Mouse (Mus musculus): ENCODE results near the gene Ganc. TPM values are rescaled to one million over a fixed set of nuclear protein-coding genes. Genes with fewer than 3 reads are reported as not detected.
A peak's percentile ranks its signal among the peaks of the same experiment; 100 is the strongest.

Ganc gene
- total RNA-seq, 2 experiments from 2014 or later, result 12.6 to 14.8 TPM

DNA sequence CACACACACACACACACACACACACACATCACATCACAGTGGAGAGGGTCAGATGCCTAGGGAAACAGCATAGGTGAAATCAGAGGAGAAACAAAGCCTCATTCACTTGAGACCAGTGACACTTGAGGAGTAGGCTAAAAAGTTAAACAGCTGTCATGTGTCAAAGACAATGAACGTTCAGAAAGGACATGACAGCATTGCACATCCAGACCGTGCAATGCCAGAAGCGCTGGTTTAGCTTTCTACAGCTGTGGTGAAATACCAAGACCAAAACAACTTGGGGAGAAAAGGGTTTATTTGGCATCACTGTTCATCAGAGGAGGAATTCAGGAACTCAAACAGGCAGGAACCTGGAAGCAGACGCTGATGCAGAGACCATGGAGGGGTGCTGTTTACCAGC lies 89.6 kb downstream of the Ganc start:
- DNase-seq (ENCODE audit: low spot score in 2 of 2), result no peak

DNA sequence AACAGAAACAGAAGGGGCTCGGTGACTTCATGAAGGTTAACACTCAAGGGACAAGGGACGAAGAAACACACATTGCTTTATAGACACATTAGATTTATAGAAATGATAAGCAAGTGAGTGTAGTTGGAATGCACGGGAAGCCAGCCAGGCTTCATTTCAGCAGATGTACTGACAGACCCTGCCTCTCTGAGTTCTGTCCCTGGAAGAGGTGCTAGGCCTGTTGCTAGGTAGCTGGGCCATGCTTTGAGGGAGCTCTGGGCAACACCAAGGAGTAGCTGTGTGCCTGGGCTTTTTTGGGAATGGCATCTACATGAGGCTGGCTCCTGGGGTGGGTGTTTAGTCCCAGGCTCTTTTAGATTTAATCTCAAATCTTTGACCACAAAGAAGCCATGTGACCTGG lies 92.8 kb downstream of the Ganc start:
- TF ChIP-seq CTCF (conservative IDR thresholded peaks at IDR 0.05), result no peak
- Histone ChIP-seq H3K27ac (peak overlapping the region; percentile 88), H3K4me3 (peak overlapping the region; percentile 34)
- peak; percentile 52 to 67 for DNase-seq (ENCODE audit: low spot score in 2 of 2)

More for the DNA sequence above, 89.6 kb downstream of the Ganc start:
- no peak overlapping the region for H3K27ac ChIP-seq
- no peak for TF ChIP-seq CTCF (conservative IDR thresholded peaks at IDR 0.05)
- no peak overlapping the region for H3K4me3 ChIP-seq

DNA sequence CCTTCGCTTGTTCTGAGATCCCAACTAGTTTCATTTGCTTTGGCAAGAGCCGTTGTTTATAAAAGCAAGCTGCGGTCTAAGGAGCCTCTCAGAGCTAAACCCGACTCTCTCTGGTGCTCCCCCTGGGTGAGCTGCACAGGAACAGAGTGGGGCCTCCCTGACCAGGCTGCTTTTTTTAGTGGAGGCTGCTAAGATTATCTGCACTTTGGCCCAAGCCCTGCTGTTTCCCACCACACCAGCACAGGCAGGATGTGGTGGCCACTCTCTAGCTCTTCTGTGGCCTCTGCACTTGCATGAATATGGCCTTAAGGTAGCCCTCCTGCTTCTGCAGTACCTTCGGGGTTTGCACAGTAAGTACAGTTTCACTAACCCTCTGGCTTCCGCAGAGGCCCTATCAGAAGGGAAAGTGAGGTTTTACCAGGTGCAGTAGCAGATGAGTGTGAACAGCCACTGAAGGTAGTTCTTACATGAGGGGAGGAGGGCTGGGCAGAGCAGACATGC lies 96.3 kb downstream of the Ganc start:
- DNase-seq (ENCODE audit: low spot score in 2 of 2), result no peak
- Histone ChIP-seq H3K27ac (peak overlapping the region; percentile 49), H3K4me3 (no peak overlapping the region; the same call in 1 of the 2 replicates)
- TF ChIP-seq CTCF (conservative IDR thresholded peaks at IDR 0.05), result no peak

DNA sequence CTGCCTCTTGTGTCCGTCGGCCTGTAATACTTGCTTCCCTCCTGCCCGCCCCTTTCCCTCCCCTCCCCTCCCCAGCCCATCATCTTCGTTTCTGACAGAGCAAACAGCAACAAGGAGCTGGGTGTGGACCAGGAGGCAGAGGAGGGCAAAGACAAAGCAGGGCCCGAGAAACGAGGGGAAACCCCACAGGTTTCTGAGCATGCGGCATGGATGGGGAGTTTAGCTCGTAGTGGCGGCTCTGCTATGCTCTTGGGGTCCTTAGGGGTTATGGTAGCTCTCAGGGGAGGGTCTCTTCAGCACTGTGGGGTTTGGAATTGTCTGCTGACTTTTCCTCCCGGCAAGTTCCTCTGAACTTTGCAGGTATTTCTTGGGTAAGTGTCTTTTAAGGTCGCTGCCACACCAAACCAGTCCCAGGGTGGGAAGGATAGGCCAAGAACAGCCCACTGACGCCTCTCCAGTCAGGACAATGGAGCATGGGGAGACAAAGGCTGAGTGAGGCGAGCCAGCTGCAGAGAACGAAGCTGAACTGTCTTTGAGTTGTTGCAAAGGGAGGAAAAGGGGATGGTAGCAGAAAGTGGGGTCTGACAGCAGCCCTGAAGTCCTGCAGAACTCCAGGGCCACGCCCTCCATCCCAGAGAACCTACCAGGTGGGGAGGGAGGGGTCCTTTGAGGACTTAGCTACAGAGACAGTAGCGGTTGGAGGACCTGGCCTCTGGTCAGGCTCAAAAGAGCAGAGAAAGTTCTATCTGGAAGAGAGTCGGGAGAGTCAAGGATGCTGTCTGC lies 97.6 kb downstream of the Ganc start:
- Histone ChIP-seq H3K4me3 (no peak overlapping the region), H3K27ac (no peak overlapping the region)
- no peak for DNase-seq (ENCODE audit: low spot score in 2 of 2)
- no peak for TF ChIP-seq CTCF (conservative IDR thresholded peaks at IDR 0.05)

DNA sequence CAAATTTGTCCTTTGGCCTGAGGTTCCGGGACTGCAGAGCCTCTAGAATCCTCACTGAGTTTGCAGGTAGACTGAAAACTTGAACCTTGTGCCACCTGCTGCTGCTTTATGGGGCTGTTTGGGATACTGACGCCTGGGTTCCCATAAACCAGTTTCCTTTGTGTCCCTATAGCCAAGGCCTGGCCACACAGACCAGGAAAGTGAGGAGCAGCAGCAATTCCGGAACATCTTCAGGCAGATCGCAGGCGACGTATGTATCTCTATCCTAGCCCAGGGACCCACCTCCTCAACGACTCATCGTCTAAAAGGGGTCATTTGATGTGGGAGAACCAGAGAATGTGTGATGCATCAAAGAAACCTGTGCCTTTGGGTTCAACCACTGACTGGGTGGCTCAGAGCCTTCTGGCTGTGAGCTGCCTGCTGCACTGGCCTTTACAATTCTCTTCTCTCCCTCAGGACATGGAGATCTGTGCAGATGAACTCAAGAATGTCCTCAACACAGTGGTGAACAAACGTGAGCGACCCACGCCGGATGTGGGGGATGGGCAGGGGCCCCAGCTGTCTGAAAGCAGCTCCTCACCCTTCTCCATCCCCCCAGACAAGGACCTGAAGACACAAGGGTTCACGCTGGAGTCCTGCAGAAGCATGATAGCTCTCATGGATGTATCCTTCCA lies 98.4 kb downstream of the Ganc start:
- Histone ChIP-seq H3K4me3 (no peak overlapping the region), H3K27ac (no peak overlapping the region)
- DNase-seq (ENCODE audit: low spot score in 2 of 2), result no peak
- no peak for TF ChIP-seq CTCF (conservative IDR thresholded peaks at IDR 0.05)

DNA sequence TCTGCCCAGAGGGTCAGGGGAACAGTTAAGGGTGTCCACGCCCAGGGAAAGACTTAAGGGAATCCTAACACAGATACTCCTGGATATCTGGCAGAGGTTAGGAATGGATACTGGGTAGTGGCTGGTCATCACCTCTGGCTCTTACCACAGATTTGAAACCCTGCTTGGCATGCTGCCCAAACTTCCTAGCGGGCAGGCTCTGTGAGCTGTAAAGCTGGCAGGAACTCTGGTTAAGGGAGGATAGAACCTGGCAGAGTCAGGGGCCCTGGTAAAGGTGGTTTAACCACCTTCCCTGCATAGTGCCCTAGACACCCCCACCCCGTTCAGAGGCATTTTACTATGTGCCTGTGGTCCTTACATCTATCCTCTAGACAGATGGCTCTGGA lies 98.9 kb downstream of the Ganc start:
- Histone ChIP-seq H3K4me3 (no peak overlapping the region), H3K27ac (no peak overlapping the region)
- DNase-seq (ENCODE audit: low spot score in 2 of 2), result no peak
- TF ChIP-seq CTCF (conservative IDR thresholded peaks at IDR 0.05), result no peak

DNA sequence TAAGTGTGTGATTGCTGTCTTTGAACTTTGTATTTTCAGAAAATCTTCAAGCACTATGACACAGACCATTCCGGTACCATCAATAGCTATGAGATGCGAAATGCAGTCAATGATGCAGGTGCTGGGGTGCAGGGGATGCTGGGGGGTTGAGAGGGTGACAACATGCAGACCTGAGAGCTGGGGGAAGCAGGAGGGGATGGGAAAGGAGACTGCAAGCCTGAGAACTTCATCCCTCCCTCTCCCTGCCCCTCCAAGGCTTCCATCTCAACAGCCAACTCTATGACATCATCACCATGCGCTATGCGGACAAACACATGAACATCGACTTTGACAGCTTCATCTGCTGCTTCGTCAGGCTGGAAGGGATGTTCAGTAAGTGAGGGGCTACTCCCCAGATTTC lies 99.4 kb downstream of the Ganc start:
- no peak for TF ChIP-seq CTCF (conservative IDR thresholded peaks at IDR 0.05)
- DNase-seq (ENCODE audit: low spot score in 2 of 2), result no peak
- Histone ChIP-seq H3K27ac (no peak overlapping the region), H3K4me3 (no peak overlapping the region)

DNA sequence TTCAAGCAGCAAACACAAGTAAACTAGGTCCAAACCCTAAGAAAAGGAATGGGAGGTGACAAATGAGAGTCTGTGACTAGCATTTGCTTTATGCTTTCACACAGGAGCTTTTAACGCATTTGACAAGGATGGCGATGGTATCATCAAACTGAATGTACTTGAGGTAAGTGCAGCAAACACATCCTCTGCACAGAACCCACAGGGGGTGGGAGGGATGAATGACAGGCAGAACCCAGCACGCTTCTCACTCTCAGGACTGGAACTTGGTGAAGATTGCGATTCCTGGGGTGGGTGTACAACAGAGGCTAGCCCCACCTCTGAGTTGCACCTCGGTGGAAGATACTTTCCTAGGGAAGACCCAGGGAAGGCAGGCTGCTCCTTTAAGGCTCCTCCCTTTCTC lies 100.3 kb downstream of the Ganc start:
- Histone ChIP-seq H3K27ac (no peak overlapping the region), H3K4me3 (no peak overlapping the region)
- DNase-seq (ENCODE audit: low spot score in 2 of 2), result no peak
- TF ChIP-seq CTCF (conservative IDR thresholded peaks at IDR 0.05), result no peak

Other genes with a start within 250 kb of the Ganc start
- gene Ehd4, start 249.3 kb upstream of the Ganc start, total RNA-seq (2021), result 1 to 10 TPM; 5.4 to 7.6 TPM
- 10 to 100 TPM; 11.9 to 12.1 TPM for gene Pla2g4e, start 158.6 kb upstream of the Ganc start, total RNA-seq (2021)
- gene Pla2g4d, start 114.7 kb upstream of the Ganc start, total RNA-seq (2021), result not detected
- not detected for gene Pla2g4f, start 89.7 kb upstream of the Ganc start, total RNA-seq (2021)
- gene Vps39, start 50.8 kb upstream of the Ganc start, total RNA-seq (2021), result 10 to 100 TPM; 69.0 to 80.5 TPM
- gene Tmem87a, start 217 bp downstream of the Ganc start, total RNA-seq (2021), result 10 to 100 TPM; 41.0 to 43.4 TPM
- gene Capn3, start 52.1 kb downstream of the Ganc start, total RNA-seq (2021), result 10 to 100 TPM; 19.8 to 20.9 TPM
- 100 to 1,000 TPM; 159 to 161 TPM for gene Zfp106, start 159.9 kb downstream of the Ganc start, total RNA-seq (2021)
- 10 to 100 TPM; 19.6 to 19.8 TPM for gene Snap23, start 163.8 kb downstream of the Ganc start, total RNA-seq (2021)
- gene Haus2, start 205.5 kb downstream of the Ganc start, total RNA-seq (2021), result 10 to 100 TPM; 14.9 to 15.7 TPM
- gene Lrrc57, start 205.6 kb downstream of the Ganc start, total RNA-seq (2021), result 10 to 100 TPM; 34.7 to 43.4 TPM
- gene Stard9, start 225.2 kb downstream of the Ganc start, total RNA-seq (2021), result 1 to 10 TPM; 8.1 to 9.9 TPM

Measured in layer of hippocampus, adult 2 months (tissue).